8 mouse cellular contexts compared by ENCODE assay signal in genomic region chr2:104741896-104742740, GRCm38 (mm10). TPM values are rescaled to one million over a fixed set of nuclear protein-coding genes. Genes with fewer than 3 reads are reported as not detected.
DNase-seq lines count a peak whose midpoint lies in the region; ATAC-seq and TF ChIP-seq lines count a peak whose summit lies in the region.

No protein-coding gene starts in this region.

- H3K9me3 ChIP-seq in heart, embryonic 14.5 days (ENCODE audit: control insufficient read depth, low read length), result no peaks in the 10 kb centered on the region
- H3K9me3 ChIP-seq in hindbrain, embryonic 12.5 days (replicated peaks), result no peaks in the 10 kb centered on the region

- TF ChIP-seq CTCF in bone marrow, adult 2 months (IDR thresholded peaks at IDR 0.05; ENCODE audit: control insufficient read depth, insufficient read depth, low read length), result no peak

- no peak for TF ChIP-seq POLR2A in bone marrow, adult 2 months (IDR thresholded peaks at IDR 0.05; ENCODE audit: borderline replicate concordance, control insufficient read depth, low read depth, low read length)

- peaks cover 0 to 9% of the 10 kb centered on the region in 2 experiments; a peak in 1 of 4 replicates for H3K4me1 ChIP-seq in heart, embryonic 14.5 days (ENCODE audit: control insufficient read depth in 2 of 2, insufficient read depth in 2 of 2, low read length in 2 of 2)
- no peaks in the 10 kb centered on the region for H3K4me1 ChIP-seq in bone marrow, adult 2 months (ENCODE audit: control insufficient read depth, insufficient read depth, low read length)
- peaks cover 11% of the 10 kb centered on the region for H3K4me1 ChIP-seq in hindbrain, embryonic 12.5 days

- intact Hi-C loops in heart, postnatal 36 days (cut with DNase I), result loop anchor here (5.0 kb wide), 1 partner anchor 55 kb away; no protein-coding TSS in a partner anchor

- DNase-seq in heart, postnatal 36 days, result no peak
- DNase-seq in MN1 (ENCODE audit: low spot score), result no peak
- DNase-seq in urinary bladder, postnatal 14 days (ENCODE audit: low spot score), result no peak
- DNase-seq in urinary bladder, postnatal 4 days (ENCODE audit: low spot score in 2 of 2), result no peak

- H3K4me3 ChIP-seq in heart, embryonic 14.5 days (ENCODE audit: control insufficient read depth in 1 of 2, insufficient read depth in 1 of 2, low read depth in 1 of 2, low read length in 2 of 2), result peak overlapping the region; percentile 78 to 79
- peak overlapping the region; percentile 25 for H3K4me3 ChIP-seq in bone marrow, adult 2 months (replicated peaks; ENCODE audit: control insufficient read depth, low read depth, low read length)
- H3K4me3 ChIP-seq in hindbrain, embryonic 12.5 days, result peak overlapping the region; percentile 64

- peak overlapping the region; percentile 84 for H3K9ac ChIP-seq in heart, embryonic 14.5 days (ENCODE audit: low read length)
- H3K9ac ChIP-seq in hindbrain, embryonic 12.5 days, result peak overlapping the region; percentile 67

- peak overlapping the region; percentile 96 for H3K4me2 ChIP-seq in heart, embryonic 14.5 days (ENCODE audit: low read length)
- H3K4me2 ChIP-seq in hindbrain, embryonic 12.5 days (replicated peaks), result peak overlapping the region; percentile 96

- no peaks in the 10 kb centered on the region; the same call in 1 of the 2 replicates for H3K27me3 ChIP-seq in heart, embryonic 14.5 days (ENCODE audit: control insufficient read depth, insufficient read depth, low read length)
- H3K27me3 ChIP-seq in hindbrain, embryonic 12.5 days, result peaks cover 39% of the 10 kb centered on the region

- WGBS in heart, embryonic 14.5 days, result 7% methylated on average over 46 of the region's 46 CpGs
- 9% methylated on average over 46 of the region's 46 CpGs for WGBS in bone marrow, adult 2 months
- WGBS in hindbrain, embryonic 12.5 days, result 5% methylated on average over 42 of the region's 46 CpGs

- no peak overlapping the region for H3K27ac ChIP-seq in heart, embryonic 14.5 days (replicated peaks in 1 of 2; ENCODE audit: control insufficient read depth in 1 of 2, insufficient read depth in 1 of 2, low read depth in 2 of 2, low read length in 2 of 2)
- H3K27ac ChIP-seq in bone marrow, adult 2 months (ENCODE audit: control insufficient read depth, insufficient read depth, low read depth, low read length, poor library complexity), result no peak overlapping the region
- H3K27ac ChIP-seq in hindbrain, embryonic 12.5 days, result no peak overlapping the region

- H3K36me3 ChIP-seq in heart, embryonic 14.5 days (ENCODE audit: control insufficient read depth, insufficient read depth, low read length), result no peaks in the 10 kb centered on the region
- H3K36me3 ChIP-seq in hindbrain, embryonic 12.5 days, result no peaks in the 10 kb centered on the region

- no peak for ATAC-seq in heart, embryonic 14.5 days (ENCODE audit: insufficient number of reproducible peaks, insufficient read depth, low FRiP score, low read depth)
- peak; percentile 44 for ATAC-seq in hindbrain, embryonic 12.5 days (ENCODE audit: low FRiP score)
- ATAC-seq in megakaryocyte progenitor cell, adult 5-6 weeks (replicated peaks; ENCODE audit: poor library complexity), result peak; percentile 32

RNA-seq across cellular contexts. Expression of gene Depdc7, which starts 0.6 kb away (rescaled TPM):
- polyA plus RNA-seq in heart, embryonic 14.5 days (2014; fragmentation: Nextera tagmentation; extraction: Ambion mirVana), result 3.9 and 4.0 TPM in 2 replicates
- total RNA-seq in heart, postnatal 36 days (2021), result 1 to 10 TPM in 1 of 2 experiments, under 1 TPM in 1; 0.95 to 1.9 TPM
- polyA plus RNA-seq in bone marrow, adult 2 months (2011; ENCODE audit: insufficient read depth, insufficient read length, low replicate concordance, missing spikeins), result 1.7 TPM in 1 of 2 replicates, not detected in the other
- 2.6 and 2.8 TPM in 2 replicates for polyA plus RNA-seq in hindbrain, embryonic 12.5 days (2016; fragmentation: Nextera tagmentation; extraction: Ambion mirVana)
- 4.5 and 5.4 TPM in 2 replicates for total RNA-seq in megakaryocyte progenitor cell, adult 5-6 weeks (2015)
- total RNA-seq in megakaryocyte progenitor cell, adult 5-6 weeks (2017), result 4.1 and 4.8 TPM in 2 replicates

RNA-seq across cellular contexts. Expression of gene Pin1rt1, which starts 25.9 kb away (rescaled TPM):
- polyA plus RNA-seq in heart, embryonic 14.5 days (2014; fragmentation: Nextera tagmentation; extraction: Ambion mirVana), result 0.18 TPM in 1 of 2 replicates, not detected in the other
- not detected for total RNA-seq in heart, postnatal 36 days (2021)
- polyA plus RNA-seq in bone marrow, adult 2 months (2011; ENCODE audit: insufficient read depth, insufficient read length, low replicate concordance, missing spikeins), result not detected in 2 replicates
- polyA plus RNA-seq in hindbrain, embryonic 12.5 days (2016; fragmentation: Nextera tagmentation; extraction: Ambion mirVana), result 0.18 TPM in 1 of 2 replicates, not detected in the other
- total RNA-seq in megakaryocyte progenitor cell, adult 5-6 weeks (2015), result not detected in 2 replicates
- not detected in 2 replicates for total RNA-seq in megakaryocyte progenitor cell, adult 5-6 weeks (2017)

RNA-seq across cellular contexts. Expression of gene Tcp11l1, which starts 30.1 kb away (rescaled TPM):
- 33.9 and 37.8 TPM in 2 replicates for polyA plus RNA-seq in heart, embryonic 14.5 days (2014; fragmentation: Nextera tagmentation; extraction: Ambion mirVana)
- 1 to 10 TPM; 7.1 to 7.2 TPM for total RNA-seq in heart, postnatal 36 days (2021)
- polyA plus RNA-seq in bone marrow, adult 2 months (2011; ENCODE audit: insufficient read depth, insufficient read length, low replicate concordance, missing spikeins), result 2.7 and 3.9 TPM in 2 replicates
- polyA plus RNA-seq in hindbrain, embryonic 12.5 days (2016; fragmentation: Nextera tagmentation; extraction: Ambion mirVana), result 69.0 and 76.1 TPM in 2 replicates
- 15.3 and 15.8 TPM in 2 replicates for total RNA-seq in megakaryocyte progenitor cell, adult 5-6 weeks (2015)
- total RNA-seq in megakaryocyte progenitor cell, adult 5-6 weeks (2017), result 9.0 and 10.8 TPM in 2 replicates

Comparison
In these comparisons a context has a peak if more than half of its experiments do, and no peak if none do; other contexts are left out.
1. H3K4me3 ChIP-seq: peak in every context shown above with its lines; median percentile 78 in heart, embryonic 14.5 days; 64 in hindbrain, embryonic 12.5 days; 25 in bone marrow, adult 2 months.